Mouse (Mus musculus) midbrain, embryonic 13.5 days (tissue): ENCODE data around the gene Scml4. TPM values are rescaled to one million over a fixed set of nuclear protein-coding genes. Genes with fewer than 3 reads are reported as not detected.
A peak's percentile ranks its signal among the peaks of the same experiment; 100 is the strongest.

Source experiments
- ATAC-seq: fragments of 200-750 bp; cut with Nextera tagmentation; 2 replicates; pipeline ENCODE4 v1.8.0; 2017; ENCODE audit warnings: mild to moderate bottlenecking, moderate TSS enrichment, moderate library complexity
- H3K27ac ChIP-seq: fragments of 300-500 bp; sonication (generic); 2 replicates; pipeline ENCODE4 v1.5.1; 2015; ENCODE audit warnings: inconsistent platforms, mild to moderate bottlenecking, moderate library complexity
- H3K27me3 ChIP-seq: fragments of 300-500 bp; sonication (generic); 2 replicates; pipeline ENCODE4 v1.6.1; 2015; ENCODE audit warnings: mild to moderate bottlenecking, inconsistent platforms
- H3K36me3 ChIP-seq: fragments of 300-500 bp; sonication (generic); 2 replicates; pipeline ENCODE4 v1.6.1; 2015; ENCODE audit warnings: mild to moderate bottlenecking, inconsistent platforms
- H3K4me1 ChIP-seq: fragments of 300-500 bp; sonication (generic); replicated peaks from 2 replicates; pipeline ENCODE4 v1.6.1; 2015; ENCODE audit warnings: inconsistent platforms
- H3K4me2 ChIP-seq: fragments of 300-500 bp; sonication (generic); replicated peaks from 2 replicates; pipeline ENCODE4 v1.6.1; 2015; ENCODE audit warnings: moderate library complexity, mild to moderate bottlenecking, inconsistent platforms
- H3K4me3 ChIP-seq: fragments of 300-500 bp; sonication (generic); replicated peaks from 2 replicates; pipeline ENCODE4 v1.5.1; 2015; ENCODE audit warnings: mild to moderate bottlenecking, inconsistent platforms
- H3K9ac ChIP-seq: fragments of 300-500 bp; sonication (generic); replicated peaks from 2 replicates; pipeline ENCODE4 v1.6.1; 2015; ENCODE audit warnings: mild to moderate bottlenecking, inconsistent platforms
- H3K9me3 ChIP-seq: fragments of 300-500 bp; sonication (generic); 2 replicates; pipeline ENCODE4 v1.6.1; 2016; ENCODE audit warnings: mild to moderate bottlenecking, inconsistent platforms
- WGBS: fragments of 180-500 bp; shearing (Covaris S2); methylation state at CpG from one replicate; pipeline ENCODE4 v1.1.7; 2015; 5-methylcytosine and 5-hydroxymethylcytosine counted together
- polyA plus RNA-seq: library from polyadenylated mRNA; unstranded; fragments of >200 nt; fragmentation: Nextera tagmentation; extraction: Ambion mirVana; gene quantifications from 2 replicates; pipeline ENCODE4 v1.2.1, GENCODE M21; 2015

Scml4 gene
- polyA plus RNA-seq, 1 experiment from 2014 or later: 10.3 TPM

DNA sequence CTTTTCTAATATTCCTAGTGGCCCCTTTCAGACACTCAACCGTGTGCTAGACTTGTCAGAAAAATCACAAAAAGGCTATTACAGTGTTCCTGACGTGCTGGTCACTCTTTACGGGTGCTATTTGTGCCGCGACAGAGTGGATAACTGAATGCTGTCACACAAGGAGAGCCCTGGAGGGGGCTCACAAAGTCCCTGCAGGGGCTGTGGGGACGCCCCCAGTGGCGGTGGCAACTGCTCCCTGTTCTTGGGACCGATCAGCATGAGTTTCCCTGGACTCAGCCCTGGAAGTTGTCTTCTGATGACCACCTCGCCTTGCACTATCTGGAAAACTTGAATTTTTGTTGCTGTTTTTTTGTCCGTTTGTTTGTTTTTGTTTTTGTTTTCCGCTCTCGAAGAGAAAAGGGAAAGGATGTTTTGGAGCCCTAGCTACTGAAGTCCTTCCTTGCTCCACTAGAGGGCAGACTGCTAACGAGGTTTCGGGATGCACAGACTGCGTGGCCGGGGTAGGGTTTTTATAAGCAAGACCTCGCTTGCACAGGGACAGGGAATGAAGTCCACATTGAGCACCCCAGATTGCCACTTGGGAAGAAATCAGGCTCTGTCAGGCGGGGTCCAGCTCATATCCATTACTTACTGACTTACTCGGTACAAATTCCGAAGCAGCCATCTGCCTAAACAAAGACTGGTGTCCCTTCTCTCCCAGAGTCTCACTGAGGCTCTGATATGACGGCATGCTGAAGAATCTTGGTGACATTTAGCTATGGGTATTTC lies 97.9 kb downstream of the Scml4 start:
- H3K9me3 ChIP-seq: no peaks in the 10 kb centered on the region
- ATAC-seq: peak; percentile 79
- peak overlapping the region; percentile 33; the same call in 1 of the 2 replicates for H3K27ac ChIP-seq
- H3K9ac ChIP-seq: peak overlapping the region; percentile 61
- peak overlapping the region; percentile 51 for H3K4me2 ChIP-seq
- 4% methylated on average over 21 of the region's 21 CpGs for WGBS
- H3K4me1 ChIP-seq: peaks cover 16% of the 10 kb centered on the region
- 0 out of 2 replicates have a peak, but pooled peaks cover 6% of the 10 kb centered on the region for H3K27me3 ChIP-seq
- peak overlapping the region; percentile 27 for H3K4me3 ChIP-seq
- no peaks in the 10 kb centered on the region for H3K36me3 ChIP-seq

- peak overlapping the region; percentile 61; the same call in 1 of the 2 replicates for H3K9ac ChIP-seq
- ATAC-seq: peak; percentile 29
- peaks cover 16% of the 10 kb centered on the region for H3K4me1 ChIP-seq
- WGBS: 41% methylated on average over 4 of the region's 4 CpGs
- H3K27me3 ChIP-seq: 0 out of 2 replicates have a peak, but pooled peaks cover 6% of the 10 kb centered on the region
- no peaks in the 10 kb centered on the region for H3K9me3 ChIP-seq
- H3K4me2 ChIP-seq: peak overlapping the region; percentile 51
- peak overlapping the region; percentile 14 for H3K4me3 ChIP-seq
- H3K27ac ChIP-seq: peak overlapping the region; percentile 33; the same call in 1 of the 2 replicates
- H3K36me3 ChIP-seq: no peaks in the 10 kb centered on the region
These were observed 98.5 kb downstream of the Scml4 start for GRCm38 (mm10) chr10:42958686-42959085.

DNA sequence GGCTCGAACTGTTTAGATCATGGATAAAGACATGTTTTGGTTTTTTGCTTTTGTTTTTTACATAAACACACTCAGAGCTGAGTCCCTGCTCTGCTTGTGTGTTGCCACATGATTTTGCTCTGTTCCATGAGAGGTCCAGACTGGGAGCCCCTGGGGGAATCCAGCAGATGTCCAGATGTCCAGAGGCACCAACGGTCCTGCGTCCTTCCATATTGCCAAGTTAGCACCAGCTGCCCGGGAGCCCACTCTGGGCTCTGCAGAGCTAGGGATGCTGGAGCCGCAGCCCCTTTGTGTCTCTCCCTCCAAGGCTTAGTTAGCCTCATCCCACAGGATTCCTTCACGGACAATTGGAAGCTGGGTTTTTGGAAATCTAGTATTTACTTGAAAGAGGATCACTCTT lies 101.6 kb downstream of the Scml4 start:
- 71% methylated on average over 6 of the region's 6 CpGs for WGBS
- Histone ChIP-seq H3K4me3 (no peak overlapping the region), H3K36me3 (no peaks in the 10 kb centered on the region), H3K4me2 (no peak overlapping the region), H3K4me1 (peaks cover 16% of the 10 kb centered on the region), H3K27me3 (0 out of 2 replicates have a peak, but pooled peaks cover 6% of the 10 kb centered on the region), H3K27ac (no peak overlapping the region), H3K9me3 (no peaks in the 10 kb centered on the region), H3K9ac (no peak overlapping the region)
- ATAC-seq: no peak

DNA sequence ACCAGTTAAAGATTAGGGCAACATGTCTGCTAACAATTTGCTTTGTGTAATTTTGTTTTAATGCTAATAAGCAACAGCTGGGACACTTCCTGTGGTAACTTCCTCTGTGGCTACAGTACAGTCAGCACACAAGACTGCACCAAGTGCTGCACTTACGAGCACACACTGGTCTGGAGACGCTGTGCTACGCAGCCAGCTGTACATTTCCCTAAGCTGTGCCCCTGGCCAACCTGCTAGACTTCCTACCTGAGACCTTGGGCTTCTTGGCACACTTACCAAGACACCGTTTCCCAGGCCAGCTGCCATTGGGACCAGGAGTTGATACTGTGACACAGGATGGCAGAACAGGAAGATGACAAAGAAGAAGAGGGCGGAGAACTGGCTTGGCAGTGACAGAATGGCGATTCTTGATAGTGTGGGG lies 102.0 kb downstream of the Scml4 start:
- WGBS: 87% methylated on average over 6 of the region's 6 CpGs
- no peak overlapping the region for H3K27ac ChIP-seq
- no peaks in the 10 kb centered on the region for H3K9me3 ChIP-seq
- H3K36me3 ChIP-seq: no peaks in the 10 kb centered on the region
- no peak for ATAC-seq
- 0 out of 2 replicates have a peak, but pooled peaks cover 3% of the 10 kb centered on the region for H3K27me3 ChIP-seq
- no peak overlapping the region for H3K9ac ChIP-seq
- peaks cover 16% of the 10 kb centered on the region for H3K4me1 ChIP-seq
- no peak overlapping the region for H3K4me2 ChIP-seq
- no peak overlapping the region for H3K4me3 ChIP-seq

DNA sequence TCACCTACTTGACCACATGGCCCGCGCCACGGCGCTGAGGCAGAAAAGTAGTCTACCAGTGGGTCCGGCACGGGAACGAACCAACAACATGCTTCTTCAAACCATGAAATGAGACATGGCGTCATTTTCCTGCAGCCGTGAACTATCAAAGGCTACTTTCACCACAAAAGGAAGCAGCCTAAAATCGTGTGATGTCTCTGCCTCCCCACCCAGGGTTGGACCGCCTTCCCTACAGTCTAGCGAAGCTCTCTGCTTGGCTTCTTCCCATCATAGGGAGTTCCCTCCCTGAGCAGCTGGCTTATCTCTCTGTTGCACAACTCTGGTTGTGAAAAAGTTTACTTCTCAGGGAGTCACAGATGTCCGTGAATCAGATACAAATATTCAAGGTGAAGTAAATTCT lies 102.5 kb downstream of the Scml4 start:
- Histone ChIP-seq H3K27me3 (no peaks in the 10 kb centered on the region), H3K9me3 (no peaks in the 10 kb centered on the region), H3K4me2 (no peak overlapping the region), H3K9ac (no peak overlapping the region), H3K27ac (no peak overlapping the region), H3K36me3 (no peaks in the 10 kb centered on the region), H3K4me3 (no peak overlapping the region), H3K4me1 (peaks cover 13% of the 10 kb centered on the region)
- ATAC-seq: no peak
- 89% methylated on average over 13 of the region's 13 CpGs for WGBS

- Histone ChIP-seq H3K4me1 (peaks cover 10% of the 10 kb centered on the region), H3K27ac (no peak overlapping the region), H3K36me3 (no peaks in the 10 kb centered on the region), H3K9ac (no peak overlapping the region), H3K4me2 (no peak overlapping the region), H3K4me3 (no peak overlapping the region), H3K27me3 (no peaks in the 10 kb centered on the region), H3K9me3 (no peaks in the 10 kb centered on the region)
- 94% methylated on average over 2 of the region's 2 CpGs for WGBS
- ATAC-seq: no peak
These were observed 102.9 kb downstream of the Scml4 start for GRCm38 (mm10) chr10:42963061-42963460.

GRCm38 (mm10) chr10:42968332-42968731 lies 108.2 kb downstream of the Scml4 start:
- Histone ChIP-seq H3K27me3 (peaks cover 2% of the 10 kb centered on the region), H3K9me3 (no peaks in the 10 kb centered on the region), H3K36me3 (no peaks in the 10 kb centered on the region), H3K4me2 (no peak overlapping the region), H3K4me3 (no peak overlapping the region), H3K9ac (no peak overlapping the region), H3K27ac (0 out of 2 replicates have a peak overlapping the region, but pooled peaks have one; percentile 0), H3K4me1 (peaks cover 27% of the 10 kb centered on the region)
- ATAC-seq: no peak
- 1% methylated on average over 2 of the region's 2 CpGs for WGBS

DNA sequence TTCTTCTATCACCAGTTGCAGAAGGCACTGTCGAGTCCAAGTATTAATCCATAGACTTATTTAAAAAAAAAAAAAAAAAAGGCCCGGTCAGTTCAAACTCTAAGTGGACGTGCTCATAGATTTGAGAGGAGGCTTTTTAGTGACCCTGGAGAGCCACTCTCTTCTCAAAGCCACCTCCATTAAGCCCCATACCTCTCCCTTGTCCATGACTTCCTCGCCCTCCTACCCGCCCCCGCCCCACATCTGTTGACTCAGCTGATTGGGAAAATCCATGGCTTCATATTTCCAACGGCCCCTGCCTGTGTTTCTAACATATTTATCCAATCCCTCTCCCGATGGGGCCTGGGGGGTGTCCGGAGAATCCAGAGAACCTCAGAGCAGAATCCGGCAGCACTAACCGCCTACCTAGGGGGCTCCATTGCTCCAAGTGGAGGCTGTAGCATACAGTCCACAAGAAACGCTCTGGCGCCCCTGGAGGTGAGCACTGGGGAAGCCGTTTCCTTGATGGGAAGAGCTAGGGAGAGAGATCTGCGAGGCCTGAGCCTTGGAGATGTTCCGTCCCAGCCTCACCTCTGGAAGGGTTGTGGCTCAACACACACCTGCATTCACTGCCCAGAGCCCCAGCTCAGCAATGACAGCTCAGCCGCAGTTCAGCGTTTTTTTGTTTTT lies 112.5 kb downstream of the Scml4 start:
- Histone ChIP-seq H3K27ac (no peak overlapping the region), H3K4me1 (peaks cover 27% of the 10 kb centered on the region), H3K9me3 (no peaks in the 10 kb centered on the region), H3K9ac (no peak overlapping the region), H3K27me3 (peaks cover 5% of the 10 kb centered on the region), H3K36me3 (no peaks in the 10 kb centered on the region), H3K4me2 (no peak overlapping the region), H3K4me3 (no peak overlapping the region)
- 30% methylated on average over 18 of the region's 18 CpGs for WGBS
- peak; percentile 90 for ATAC-seq

DNA sequence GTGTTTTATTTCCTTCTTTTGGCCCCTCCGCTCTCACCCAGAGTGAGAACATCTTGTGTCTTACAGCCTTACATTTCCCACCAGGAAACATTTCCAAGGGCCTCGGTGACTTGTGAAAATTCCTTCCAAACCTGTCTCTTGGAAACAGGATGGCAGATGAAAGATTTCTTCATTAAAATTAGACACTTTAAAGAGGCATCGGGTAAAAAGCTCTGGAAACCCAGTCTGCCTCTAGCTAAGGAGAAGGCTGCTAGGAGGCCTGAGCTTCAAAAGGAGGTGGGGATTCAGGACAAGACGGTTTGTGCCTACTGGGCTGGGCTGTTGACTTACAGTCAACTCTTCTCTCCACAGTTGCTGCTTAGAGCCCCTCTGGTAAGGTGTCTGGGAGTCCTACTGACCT lies 113.4 kb downstream of the Scml4 start:
- 46% methylated on average over 4 of the region's 4 CpGs for WGBS
- H3K9me3 ChIP-seq: no peaks in the 10 kb centered on the region
- ATAC-seq: no peak
- H3K36me3 ChIP-seq: no peaks in the 10 kb centered on the region
- no peak overlapping the region for H3K9ac ChIP-seq
- peaks cover 5% of the 10 kb centered on the region for H3K27me3 ChIP-seq
- no peak overlapping the region for H3K4me2 ChIP-seq
- H3K27ac ChIP-seq: no peak overlapping the region
- H3K4me1 ChIP-seq: peaks cover 23% of the 10 kb centered on the region
- H3K4me3 ChIP-seq: no peak overlapping the region

- no peak overlapping the region for H3K4me2 ChIP-seq
- H3K9me3 ChIP-seq: no peaks in the 10 kb centered on the region
- no peak for ATAC-seq
- H3K27ac ChIP-seq: no peak overlapping the region
- H3K4me3 ChIP-seq: no peak overlapping the region
- peaks cover 8% of the 10 kb centered on the region; the same call in 1 of the 2 replicates for H3K4me1 ChIP-seq
- WGBS: 88% methylated on average over 6 of the region's 6 CpGs
- 0 out of 2 replicates have a peak, but pooled peaks cover 3% of the 10 kb centered on the region for H3K27me3 ChIP-seq
- no peak overlapping the region for H3K9ac ChIP-seq
- no peaks in the 10 kb centered on the region for H3K36me3 ChIP-seq
These were observed 116.4 kb downstream of the Scml4 start for GRCm38 (mm10) chr10:42976577-42976976.

- Histone ChIP-seq H3K4me3 (no peak overlapping the region), H3K4me1 (peaks cover 4% of the 10 kb centered on the region; the same call in 1 of the 2 replicates), H3K9ac (no peak overlapping the region), H3K27ac (no peak overlapping the region), H3K36me3 (no peaks in the 10 kb centered on the region), H3K27me3 (0 out of 2 replicates have a peak, but pooled peaks cover 10% of the 10 kb centered on the region), H3K4me2 (no peak overlapping the region), H3K9me3 (no peaks in the 10 kb centered on the region)
- WGBS: 63% methylated on average over 3 of the region's 3 CpGs
- ATAC-seq: no peak
These were observed 118.2 kb downstream of the Scml4 start for GRCm38 (mm10) chr10:42978346-42978745.
